Mouse (Mus musculus) inflammation-experienced regulatory T-cells, adult 6 months (primary cell): ENCODE measurements around the gene Bcl11b. TPM values are rescaled to one million over a fixed set of nuclear protein-coding genes. Genes with fewer than 3 reads are reported as not detected.

Experiments used
- ATAC-seq: one replicate; pipeline ENCODE4 v1.8.0; 2017
- polyA plus RNA-seq, 3 experiments: library from polyadenylated mRNA; unstranded; fragments of 100-300 nt; shearing (Covaris generic); gene quantifications; one replicate each; pipeline ENCODE4 v1.2.1; 2017

The Bcl11b gene
- polyA plus RNA-seq = 10 to 100 TPM; 26.0 to 46.3 (median 40.8) TPM

DNA sequence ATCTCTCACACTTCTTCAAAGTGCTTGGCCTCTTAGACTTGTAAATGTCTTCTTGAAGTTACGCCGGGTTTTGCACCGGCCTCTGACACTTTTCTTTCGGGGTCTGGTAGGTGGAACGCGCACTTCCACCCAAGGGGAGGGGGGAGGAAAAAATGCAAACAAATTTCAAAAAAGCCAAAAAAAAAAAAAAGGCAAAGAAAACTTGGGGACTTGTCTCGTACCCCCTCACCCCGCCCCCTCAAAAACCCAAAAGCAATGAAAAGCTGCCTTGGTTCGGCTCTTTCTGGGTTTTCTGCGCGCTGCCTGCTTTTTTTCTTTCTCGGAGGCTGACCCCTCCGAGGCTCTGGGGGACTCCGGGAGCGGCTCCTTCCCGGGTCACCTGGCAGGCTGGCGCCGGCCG lies at the start of gene Bcl11b:
TSS of gene Bcl11b (minus strand) at position 120 of the 400 bp plus-strand sequence.
- ATAC-seq = no peak

DNA sequence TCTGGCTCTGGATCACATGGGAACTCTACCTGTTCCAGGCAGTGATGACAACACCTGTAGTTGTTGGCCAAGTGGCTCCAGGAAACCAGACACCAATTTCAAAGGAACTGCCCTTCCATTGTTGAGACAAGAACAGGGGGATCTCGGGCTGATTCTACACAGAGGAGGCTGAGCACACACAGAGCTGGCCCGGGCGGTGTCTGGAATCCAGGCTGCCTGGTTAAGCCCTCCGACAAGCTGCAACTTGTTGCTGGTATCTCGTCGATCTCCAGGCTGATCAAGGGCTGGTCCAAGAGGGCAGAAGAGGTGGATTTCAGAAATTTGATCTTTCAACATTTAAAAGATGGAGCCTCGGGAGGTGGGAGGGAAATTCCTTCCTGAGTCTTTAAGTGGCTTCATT lies 47.6 kb upstream of the Bcl11b start:
- ATAC-seq = no peak

DNA sequence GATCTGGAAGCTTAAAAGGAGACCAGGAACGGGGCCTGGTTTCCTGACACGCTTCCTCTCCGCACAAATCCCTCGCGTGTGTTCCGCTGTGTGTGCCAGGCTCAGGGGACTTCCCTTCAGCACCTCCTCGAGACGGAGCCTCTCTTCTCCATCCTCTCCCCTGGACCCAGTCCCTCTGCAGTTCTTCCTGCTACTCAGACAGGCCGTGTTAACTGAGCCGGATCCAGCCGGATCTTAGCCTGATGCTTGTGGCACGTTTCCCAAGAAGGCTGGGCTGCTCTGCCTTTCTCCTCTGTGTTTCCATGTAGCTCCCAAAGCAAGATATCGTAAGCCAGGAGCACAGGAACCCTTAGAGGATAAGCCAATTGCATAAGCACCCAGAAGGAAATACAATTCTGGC lies 46.2 kb upstream of the Bcl11b start:
- no peak for ATAC-seq

DNA sequence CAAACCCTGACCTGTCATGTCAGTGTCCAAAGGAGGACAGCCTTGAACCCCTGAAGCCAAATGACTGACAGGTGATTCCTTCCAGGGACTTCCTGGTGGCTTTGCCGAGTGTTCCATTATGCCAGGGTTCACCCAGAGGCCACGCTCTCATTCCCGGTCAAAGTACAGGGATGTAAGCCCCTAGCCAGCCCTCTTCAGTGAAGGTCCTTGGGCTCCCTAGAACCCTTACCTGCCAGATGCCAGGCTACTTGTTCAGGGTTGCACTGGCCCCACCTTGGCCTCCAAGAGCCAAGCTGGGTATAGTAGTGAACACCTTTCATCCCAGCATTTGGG lies 38.8 kb upstream of the Bcl11b start:
- no peak for ATAC-seq

DNA sequence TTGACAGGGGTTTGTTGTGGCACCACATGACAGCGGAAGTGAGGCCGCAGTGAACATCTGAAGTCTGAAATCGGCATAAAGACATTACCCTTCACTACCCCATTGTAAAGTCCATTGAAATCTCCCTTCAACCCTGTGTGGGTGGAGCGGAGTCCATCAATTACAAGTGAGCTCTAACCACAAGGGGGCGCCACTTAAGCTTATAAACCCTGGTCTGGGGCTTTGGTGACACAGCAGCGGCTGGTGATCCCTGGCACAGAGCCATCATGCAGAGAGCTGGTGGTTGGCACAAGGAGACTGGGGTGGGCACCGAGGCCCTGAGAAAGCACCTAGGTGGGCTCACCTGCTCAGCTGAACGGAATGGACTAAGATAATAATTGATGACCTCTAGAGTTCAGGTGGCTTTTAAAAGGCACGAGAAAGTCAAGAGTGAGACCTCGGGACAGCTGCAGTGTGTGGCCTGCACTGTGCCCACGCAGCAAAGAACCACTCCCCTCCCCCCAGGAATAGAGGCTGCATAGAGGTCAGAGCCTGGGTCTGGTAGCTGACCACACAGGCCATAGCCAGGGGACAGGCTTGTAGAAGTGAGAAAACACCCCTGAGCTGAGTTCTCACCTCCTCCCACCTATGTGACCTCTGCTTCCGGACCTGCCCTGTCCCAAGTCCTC lies 38.3 kb upstream of the Bcl11b start:
- no peak for ATAC-seq

DNA sequence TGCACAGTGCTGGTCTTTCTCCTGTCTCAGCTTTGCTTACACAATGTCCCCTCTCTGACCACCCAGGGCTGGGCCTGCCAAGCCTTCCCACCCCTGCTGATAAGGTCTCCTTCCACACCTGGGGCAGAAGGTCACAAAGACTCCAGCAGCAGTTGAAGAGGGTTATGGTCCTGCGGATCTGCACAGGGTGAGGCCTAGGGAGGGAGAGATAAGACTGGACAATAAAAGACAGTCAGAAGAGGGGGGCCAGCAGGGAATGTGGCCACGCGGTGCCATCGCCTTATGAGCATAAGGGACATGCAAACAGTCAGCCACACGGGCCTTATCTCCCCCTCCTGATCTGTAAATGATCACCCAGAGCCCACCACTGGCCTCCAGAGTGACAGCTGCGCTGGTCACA lies 34.0 kb upstream of the Bcl11b start:
- ATAC-seq = no peak

DNA sequence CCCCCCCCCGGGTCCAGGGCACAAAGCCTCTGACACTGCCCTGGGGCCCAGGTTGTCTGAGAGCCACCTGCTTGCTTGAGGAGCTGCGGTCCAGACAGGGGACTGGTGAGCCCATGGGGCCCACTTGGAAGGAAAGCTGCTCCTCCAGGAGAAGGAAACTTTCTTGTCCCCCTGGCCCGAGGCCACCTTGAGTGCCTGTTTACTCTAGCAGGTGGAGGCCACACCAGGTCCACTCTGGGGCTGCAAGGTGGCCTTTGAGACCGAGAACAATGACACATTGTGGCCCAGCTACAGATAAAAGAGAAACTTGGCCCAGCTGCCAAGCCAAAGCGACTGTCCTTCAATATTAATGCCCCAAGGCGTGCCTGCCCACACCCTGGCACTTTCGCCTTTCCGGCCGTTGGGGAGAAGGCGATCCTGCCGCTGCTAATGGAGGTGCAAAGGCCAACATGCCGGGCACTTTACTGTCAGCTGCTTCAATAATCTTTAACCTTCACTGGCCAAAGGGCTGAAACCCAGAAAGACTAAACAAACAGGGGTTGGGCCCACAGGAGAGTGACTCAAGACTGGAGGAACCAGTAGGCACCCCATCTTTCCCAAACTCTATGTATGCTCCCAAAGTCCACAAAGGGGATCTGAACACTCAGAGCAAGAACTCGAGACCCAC lies 32.1 kb upstream of the Bcl11b start:
- ATAC-seq = no peak

DNA sequence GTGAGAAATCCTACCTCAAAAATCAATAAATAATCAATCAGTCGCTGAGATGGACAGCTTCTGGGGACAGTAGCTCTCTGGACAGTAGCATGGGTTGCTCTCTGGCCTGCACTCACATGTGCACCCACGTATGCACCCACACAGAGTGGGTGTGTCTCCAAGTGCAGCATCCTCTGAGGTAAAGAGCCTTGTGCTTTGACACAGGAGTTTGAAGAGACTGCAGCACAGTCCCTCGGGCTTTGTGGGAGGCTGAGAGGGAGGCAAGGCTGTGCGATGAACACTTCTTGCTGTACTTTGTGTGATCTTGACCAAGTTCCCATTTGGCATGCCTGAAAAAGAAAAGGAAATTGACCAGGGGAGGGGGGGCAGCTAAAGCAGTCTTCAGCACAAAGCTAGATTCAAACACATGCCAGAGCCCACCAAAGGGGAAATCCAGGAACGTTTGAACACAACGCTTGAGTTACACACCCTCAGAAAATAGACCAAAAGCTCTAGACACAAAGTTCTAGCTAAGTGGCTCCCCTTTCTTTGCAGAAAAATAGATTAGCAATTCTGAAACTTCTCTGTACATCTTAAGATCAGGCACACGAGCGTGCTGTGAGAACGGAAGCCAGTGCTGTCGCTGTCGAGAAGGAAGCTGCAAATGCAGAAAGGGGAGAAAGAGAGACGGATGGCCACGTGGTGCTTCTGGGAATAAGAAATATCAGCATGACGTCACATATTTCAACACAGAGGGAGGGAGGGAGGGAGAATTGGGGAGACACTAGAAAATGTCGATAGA lies 19.6 kb upstream of the Bcl11b start:
- peak; percentile 88 for ATAC-seq

DNA sequence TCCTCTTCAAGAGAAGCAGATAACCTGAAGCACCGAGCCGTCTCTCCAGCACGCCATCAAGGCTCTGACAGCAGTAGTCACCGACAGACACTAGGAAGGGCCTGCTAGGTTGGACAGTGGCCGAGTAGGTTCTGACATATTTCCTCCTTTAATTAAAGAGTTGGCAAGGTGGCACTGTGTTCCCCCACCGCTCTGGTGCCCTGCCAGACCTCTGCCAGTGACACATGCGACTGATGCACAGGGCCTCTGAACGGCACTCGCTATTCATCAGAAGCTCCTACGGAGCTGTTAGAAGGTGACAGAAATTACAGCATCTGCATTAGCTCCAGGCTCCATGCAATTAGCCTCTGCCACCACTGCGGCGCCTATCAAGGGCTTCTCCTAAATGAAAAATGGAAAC lies 8.6 kb upstream of the Bcl11b start:
- no peak for ATAC-seq

DNA sequence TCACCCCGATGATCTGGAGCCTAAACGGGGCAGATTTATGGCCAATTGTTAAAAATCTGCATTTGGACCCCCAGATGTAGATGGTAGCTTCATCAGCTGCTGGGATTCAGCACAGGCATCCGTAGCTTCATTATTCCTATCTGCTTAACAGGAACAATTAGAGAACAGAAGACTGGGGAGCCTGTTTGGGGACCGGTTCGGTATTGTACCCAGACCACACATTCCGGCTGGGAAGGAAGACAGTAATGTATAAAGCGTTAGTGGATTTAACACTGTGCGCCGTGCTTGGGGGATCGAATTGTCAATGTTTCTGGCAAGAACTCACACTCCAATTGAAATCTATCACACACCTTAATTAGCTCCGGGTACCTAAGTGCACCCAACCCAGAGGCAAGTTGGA lies 6.9 kb upstream of the Bcl11b start:
- ATAC-seq = no peak

DNA sequence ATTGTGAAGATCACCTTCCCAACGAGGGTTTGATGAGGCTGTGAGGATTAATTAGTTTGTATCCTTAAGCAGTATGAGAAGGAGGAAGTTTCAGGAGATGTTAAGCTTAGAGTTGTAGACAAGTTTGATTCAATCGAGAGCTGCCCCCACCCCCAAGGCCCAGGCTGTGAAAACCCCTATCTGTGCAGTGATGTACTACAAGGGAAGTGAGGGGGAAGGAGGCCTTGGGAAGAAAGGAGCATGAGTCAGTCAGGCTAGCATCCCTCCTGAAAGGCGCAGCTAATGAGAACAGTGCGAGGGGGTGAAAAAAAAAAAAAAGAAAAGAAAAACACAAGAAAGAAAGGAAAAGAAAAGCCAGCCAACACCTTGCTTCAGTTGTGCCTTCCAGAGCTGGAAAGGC lies 5.8 kb upstream of the Bcl11b start:
- no peak for ATAC-seq

DNA sequence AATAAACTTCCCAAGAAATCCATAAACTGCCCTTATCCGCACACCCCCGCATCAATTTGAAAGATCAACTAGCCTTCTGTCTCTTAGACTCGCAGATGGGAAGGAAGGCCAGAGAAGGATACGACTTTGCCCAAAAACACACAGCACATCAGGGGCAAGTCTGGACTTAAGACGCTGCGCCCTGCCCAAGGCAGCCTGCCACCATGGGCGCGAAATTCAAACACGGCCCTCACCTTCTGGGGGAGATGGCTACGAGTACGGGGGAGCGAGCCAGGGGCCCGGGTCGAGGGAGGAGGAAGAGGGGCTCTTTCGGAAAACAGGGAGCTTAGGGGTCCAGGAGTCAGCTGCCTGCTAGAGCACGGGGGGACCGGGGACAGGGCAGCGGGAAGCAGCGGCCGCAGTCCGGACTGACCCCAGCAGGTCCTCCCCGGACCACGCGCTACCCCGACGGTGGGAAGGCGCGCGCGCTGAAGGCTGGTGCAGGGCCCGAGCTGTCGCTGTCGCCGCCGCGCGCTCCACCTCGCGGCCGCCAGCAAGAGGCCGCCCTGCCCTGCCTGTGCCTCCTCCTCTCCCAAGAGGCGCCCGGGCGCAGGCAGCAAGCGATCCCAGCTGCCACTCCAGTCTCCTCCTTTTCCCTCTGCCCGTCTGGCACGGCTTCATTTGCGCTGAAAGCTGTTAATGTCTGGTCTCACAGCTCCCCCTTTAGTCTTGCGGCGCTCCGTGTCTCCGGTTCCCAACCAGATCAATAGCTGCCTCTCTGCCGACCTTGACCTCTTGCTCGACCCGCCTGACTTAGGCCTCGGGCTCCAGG lies 2.6 kb upstream of the Bcl11b start:
- no peak for ATAC-seq

DNA sequence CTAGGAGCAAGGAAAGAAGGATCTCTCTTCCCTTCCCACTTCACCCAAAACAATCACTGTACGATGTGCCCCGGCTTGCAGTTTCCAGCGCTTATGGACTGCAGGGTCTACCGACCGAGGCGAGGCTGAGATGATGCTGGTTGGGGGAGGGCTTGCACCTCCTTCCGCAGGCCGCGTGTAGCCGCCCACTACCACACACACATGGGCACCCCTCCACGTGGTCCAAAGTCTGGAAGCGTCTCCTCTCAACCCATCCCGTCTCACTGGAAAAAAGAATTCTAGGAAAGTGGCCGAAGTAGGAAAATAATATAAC lies 2.0 kb upstream of the Bcl11b start:
- ATAC-seq = no peak

DNA sequence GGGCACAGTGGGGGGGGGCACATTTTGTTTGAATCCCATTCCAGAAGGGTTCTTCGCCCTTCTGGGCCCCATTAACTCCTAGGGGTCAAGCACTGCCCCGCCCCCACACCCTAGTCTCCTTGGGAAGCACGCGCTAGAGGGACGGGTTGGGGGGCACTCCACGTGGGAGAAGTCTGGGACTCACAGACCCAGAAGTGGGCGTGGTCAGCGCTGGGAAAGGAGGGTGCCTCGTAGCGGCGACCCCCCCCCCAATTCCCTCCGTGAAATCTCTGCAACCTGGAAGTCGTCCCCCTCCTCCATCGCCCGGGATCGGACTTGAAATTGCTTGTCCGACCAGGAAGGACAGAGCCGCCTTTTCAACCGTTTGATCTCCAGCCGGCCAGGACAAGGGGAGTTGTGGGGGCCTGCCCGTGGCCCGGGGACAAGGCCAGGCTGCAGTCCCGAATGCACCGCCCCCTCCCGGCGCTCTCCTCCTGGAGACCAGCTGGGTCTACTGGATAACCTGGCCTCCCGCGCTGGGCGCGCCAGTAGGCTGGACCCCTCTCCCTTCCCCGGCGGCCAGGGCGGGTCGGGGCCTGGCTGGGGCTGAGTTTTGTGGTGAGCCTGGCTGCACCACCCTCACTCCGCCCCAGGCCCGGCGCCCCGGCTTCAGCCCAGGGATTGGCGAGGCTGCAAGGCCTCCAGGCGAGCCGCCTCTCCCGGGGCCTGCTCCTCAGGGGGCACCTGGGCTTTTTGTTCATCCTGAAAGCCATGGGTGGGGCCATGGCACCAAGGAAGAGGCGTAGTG lies 1.5 kb upstream of the Bcl11b start:
- no peak for ATAC-seq

DNA sequence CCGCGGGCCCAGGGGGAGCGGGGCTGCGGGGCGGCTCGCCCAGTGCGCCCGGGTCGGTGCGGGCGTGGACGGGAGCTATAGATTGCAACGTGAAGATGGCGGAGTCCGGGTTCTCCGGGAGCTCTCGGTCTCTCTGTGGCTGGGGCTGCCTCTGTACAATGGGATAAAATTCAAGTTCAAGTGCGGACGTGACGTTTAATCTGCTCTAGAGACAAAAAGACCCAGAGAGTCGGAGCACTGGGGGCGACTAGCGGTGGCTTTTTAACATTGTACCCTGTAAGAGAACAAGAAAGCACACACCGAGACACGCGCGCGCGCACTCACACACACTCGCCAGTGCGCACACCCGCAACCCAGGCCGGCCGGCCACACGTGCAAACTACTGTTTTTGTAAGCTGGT lies 526 bp upstream of the Bcl11b start:
- ATAC-seq = peak; percentile 86

DNA sequence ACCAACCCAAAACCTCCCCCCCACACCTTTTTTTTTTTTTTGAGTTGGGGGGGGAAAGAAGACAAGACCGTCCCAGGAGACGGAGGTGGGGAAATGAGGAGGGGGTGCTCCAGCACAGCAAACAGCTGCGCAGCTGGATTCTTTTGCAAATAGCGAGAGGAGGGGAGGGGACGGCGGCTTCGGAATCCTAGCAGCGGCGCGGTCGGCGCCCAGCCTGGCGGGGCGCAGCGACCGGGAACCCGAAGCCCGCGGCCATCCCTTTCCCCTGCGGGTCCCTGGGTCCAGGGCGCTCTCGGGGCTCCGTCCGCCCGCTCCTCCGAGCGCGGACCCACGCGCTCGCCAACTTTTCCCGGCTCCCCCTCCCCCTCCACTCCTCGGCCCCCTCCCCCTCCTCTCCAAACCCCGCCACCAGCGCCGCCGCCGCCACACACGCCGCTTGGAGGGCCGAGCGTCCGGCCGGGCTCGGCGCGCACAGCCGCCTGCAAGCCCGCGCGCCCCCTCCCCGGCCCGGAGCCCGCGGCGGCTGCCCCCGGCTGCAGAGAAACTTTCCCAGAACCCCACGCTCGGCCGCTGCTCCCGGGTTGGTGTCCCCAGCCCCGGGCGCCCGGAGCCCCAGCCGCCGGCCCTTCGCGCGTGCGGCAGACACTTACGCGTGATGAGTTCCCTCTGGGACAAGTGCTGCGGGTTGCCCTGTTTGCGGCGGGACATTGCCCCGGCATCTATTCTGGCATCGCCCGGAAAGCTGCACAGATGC lies 789 bp downstream of the Bcl11b start:
- ATAC-seq = no peak

DNA sequence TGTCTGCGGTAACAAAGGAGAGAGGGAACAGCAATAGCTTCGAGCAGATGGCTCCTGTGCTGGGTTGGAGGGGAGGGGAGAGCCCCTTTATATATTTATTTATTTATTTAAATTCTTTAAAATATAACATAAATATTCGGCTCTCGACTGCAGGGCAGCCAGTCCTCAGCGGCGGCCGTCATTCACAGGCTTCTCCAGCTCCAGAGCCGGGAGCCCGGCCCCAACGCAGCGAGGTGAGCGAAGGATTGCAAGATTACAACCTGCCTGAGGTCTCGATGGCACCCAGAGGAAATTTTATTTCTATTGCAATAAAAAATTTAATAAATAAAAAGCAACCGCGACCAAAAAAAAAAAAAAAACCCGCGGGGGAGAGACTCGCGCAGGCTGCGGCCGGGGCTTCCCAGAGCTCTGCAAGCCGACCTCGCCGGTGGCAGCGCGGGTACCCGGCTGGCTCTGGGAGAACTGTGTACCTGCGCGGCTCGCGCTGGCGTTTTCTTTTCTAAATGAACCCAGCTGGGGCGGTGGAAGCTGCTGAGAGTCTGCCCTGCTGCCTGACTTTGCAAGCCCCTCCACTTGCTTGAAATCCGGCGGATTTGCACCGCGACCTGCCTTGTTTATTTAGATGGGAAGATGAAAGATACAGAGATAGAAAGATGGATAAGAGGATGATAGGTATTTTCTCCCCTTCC lies 1.6 kb downstream of the Bcl11b start:
- ATAC-seq = no peak

DNA sequence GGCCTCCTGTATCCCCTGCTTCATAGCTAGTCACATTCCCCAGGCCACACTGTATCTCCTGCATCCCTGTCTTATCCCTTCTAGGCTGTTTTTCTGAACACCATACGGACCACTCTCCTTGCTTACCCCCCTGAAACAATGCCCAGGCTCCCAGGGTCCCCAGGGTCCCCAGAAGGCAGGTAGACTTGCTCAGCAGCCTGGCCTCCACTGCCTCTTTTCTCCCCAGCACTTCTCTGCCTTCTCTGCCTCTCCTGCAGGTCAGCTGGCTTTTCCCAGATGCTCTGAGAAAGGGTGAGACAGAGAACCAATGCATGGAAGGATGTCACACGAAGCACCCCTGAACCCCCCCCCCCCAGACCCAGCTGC lies 2.7 kb downstream of the Bcl11b start:
- ATAC-seq = no peak

DNA sequence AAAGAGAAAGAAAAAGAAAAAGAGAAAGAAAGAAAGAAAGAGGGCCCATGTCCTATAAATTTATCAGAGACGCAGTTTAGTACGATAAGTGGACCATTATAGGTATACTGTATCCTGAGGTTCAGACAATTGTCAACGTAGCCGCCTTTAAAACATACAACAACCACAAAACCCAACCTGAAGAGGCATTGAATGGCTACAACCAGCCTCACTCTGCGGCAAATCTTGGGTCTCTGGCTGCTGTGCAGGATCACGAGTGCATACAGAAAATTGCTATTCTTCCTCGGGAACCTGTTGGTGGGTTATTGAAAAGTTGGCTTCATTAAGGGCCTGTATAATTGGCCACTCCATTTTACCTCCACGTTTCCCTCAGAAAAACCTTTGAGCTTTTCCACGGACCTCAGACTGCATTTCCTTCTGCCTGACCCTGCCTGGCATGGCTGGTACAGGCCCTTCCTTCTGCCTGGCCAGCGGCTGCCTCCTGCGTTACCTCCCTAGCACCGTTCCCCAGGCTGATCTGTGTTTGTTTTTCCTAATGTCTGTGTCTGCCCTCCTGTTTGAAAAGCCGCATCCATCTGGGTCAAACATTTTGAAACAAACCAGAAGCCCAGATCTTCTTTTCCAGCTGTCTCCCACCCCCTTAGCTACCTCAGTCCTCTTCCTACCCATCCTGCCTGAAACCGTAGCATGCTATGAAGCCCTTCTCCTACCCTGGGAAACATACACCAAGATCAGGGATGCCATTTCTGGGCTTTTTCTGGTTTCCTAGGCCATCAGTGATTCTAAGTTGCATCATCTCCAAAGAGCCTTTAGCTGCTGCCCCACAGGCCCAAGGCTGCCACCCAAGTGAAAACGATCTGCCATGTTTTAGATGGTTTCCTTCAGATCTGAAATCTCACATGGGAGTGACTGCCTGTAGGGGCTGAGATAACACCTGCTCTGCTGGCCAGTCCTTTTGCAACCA lies 3.4 kb downstream of the Bcl11b start:
- ATAC-seq = no peak

DNA sequence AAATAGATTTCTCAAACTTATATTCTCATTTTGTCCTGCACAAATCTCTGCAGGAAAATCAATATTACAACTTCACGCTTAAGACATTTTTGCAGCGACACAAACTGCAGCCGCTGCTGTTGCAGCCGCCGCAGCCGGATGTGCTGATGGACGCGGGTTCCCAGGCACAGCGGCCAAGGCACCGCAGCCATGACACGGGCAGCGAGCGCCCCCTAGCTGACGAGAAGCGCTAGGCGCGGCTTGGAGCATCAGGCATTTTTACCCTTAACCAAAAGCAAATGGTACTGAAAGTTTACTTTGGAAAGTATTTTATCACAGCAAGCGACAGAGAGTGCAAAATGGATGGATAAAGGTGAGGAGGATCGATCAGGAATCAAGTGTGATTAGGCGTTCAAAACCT lies 4.7 kb downstream of the Bcl11b start:
- ATAC-seq = peak; percentile 42
